Mouse (Mus musculus): ENCODE results near the gene Cenpp. TPM values are rescaled to one million over a fixed set of nuclear protein-coding genes. Genes with fewer than 3 reads are reported as not detected.

The Cenpp gene
- 34.1 and 34.5 TPM in 2 replicates for polyA plus RNA-seq (2016; fragmentation: Nextera tagmentation; extraction: Ambion mirVana)

DNA sequence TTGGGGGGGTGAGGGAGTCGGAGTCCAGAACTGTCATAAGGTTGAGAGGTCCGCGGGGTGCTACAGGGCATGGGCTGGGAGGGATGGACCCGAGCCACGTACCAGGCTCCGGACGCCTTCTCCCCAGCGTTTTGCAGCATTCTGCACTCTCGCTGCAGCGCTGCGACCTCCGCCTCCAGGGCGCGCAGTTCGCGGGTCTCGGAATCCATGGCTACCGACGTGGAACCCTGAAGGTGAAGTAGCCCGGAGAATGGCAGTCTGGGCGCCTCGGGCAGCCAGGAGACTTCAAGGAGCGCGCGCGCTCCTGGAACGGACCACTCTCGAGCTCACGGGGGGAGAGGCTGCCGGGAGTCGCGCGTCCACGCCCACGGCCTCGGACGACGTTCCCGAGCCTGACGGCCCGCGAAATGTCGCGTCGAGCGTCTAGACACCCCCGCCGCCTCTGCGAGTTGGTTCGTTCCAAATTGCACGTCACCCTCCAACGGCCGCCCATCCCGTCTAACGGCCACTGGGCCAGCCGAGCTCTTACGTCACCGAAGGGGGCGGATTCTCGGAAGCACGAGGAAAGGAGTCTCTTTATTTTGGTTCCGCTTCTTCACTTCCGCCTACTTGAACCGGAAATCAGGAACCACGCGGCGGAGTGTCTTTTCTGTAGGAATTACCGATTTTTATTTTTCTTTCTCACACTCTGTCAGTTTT is at the start of gene Cenpp, which contains the start of gene Nol8:
Gene Cenpp, minus strand, starts transcription at position 305 of the 699 bp plus-strand sequence.
Gene Nol8, plus strand, starts transcription at position 598 of the 699 bp plus-strand sequence.
- H3K9me3 ChIP-seq: no peaks in the 10 kb centered on the region
- H3K9ac ChIP-seq (replicated peaks): peak within 1 kb of the TSS; percentile 75
- ATAC-seq (ENCODE audit: insufficient number of reproducible peaks, insufficient read depth, low FRiP score, low TSS enrichment, low read depth): peak; percentile 99
- under 1% methylated on average over 68 of the region's 68 CpGs for WGBS
- H3K4me3 ChIP-seq (replicated peaks): peak within 1 kb of the TSS; percentile 61
- H3K36me3 ChIP-seq: peaks cover 12% of the 10 kb centered on the region
- peaks cover 12% of the 10 kb centered on the region for H3K4me1 ChIP-seq (replicated peaks)
- no peaks in the 10 kb centered on the region for H3K27me3 ChIP-seq
- no peak within 1 kb of the TSS; the same call in 1 of the 2 replicates for H3K27ac ChIP-seq
- peak within 1 kb of the TSS; percentile 79 for H3K4me2 ChIP-seq

DNA sequence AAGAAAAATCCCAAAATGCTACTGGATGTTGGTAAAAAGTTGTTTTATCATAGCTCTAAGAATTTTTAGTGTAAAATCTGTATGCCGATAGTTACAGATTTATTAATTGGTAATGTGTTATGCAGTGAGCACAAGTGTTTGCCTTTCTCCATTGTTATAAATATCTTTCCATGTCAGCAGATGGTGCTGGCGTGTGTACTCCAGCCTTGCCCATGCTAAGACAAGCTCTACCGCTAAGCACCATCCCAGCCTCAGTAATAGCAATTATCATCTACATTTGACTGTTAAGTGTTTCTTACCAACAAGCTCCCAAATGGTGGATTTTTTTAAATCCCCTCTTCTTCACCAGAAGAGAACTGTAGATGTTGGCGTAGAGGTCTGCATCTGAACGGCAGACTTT is 38.5 kb upstream of the Cenpp start:
- ATAC-seq (ENCODE audit: insufficient number of reproducible peaks, insufficient read depth, low FRiP score, low TSS enrichment, low read depth): no peak
- Histone ChIP-seq H3K27ac (no peak overlapping the region), H3K36me3 (peaks cover 63% of the 10 kb centered on the region), H3K4me3 (replicated peaks) (no peak overlapping the region), H3K9me3 (no peaks in the 10 kb centered on the region), H3K9ac (replicated peaks) (no peak overlapping the region), H3K4me2 (no peak overlapping the region), H3K4me1 (replicated peaks) (no peaks in the 10 kb centered on the region), H3K27me3 (no peaks in the 10 kb centered on the region)
- 97% methylated on average over 5 of the region's 5 CpGs for WGBS

DNA sequence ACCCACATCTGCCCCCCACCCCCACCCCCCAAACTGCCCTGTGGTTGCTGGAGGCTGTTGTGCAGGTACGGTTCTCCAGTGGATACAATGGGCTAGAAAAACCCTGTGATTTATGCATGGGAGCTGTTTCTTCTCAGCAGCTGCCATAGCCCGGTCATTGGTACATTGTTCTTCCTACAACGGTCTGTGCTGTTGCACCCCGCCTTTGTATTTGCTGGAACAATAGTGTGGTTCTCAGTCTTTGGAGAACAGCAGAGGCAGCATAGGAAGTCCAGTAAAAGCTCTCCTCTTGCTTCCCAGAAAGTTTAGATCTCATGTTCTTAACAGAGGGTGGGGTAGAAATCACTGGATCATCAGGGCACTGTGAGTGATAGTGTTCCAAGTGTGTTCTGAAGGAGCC is 31.7 kb upstream of the Cenpp start:
- Histone ChIP-seq H3K4me3 (replicated peaks) (no peak overlapping the region), H3K4me2 (no peak overlapping the region)
- WGBS: 87% methylated on average over 4 of the region's 4 CpGs

DNA sequence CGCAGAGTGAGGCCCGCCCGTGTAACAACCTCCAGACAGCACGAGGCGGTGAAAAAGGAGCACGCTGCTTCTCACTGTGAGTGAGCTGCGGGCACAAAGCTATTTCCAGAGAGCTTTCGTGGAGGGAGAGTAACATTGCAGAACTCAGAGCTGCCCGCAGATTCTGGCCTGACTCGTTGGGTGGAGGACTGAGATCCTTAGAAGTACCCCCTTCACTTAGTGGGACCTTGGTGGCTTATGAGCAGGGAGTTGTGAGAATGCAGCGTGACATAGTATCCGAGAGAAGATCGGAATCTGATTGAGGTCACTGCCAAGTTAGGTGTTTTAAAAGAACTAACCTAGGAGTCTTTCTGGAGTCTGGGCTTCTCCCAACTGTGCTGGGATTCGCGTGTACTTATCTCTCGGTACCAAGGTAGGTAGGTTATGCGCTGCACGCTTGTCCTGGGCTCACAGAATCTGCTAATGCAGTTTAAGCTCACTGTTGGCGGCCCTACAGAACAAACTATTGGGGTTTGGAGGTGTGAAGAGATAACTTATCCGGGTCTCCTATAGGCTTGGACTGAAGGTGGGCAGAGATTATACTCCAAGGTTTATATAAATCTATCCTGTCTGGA is 29.8 kb upstream of the Cenpp start:
- ATAC-seq (ENCODE audit: insufficient number of reproducible peaks, insufficient read depth, low FRiP score, low TSS enrichment, low read depth): no peak
- no peaks in the 10 kb centered on the region for H3K27me3 ChIP-seq

More for the DNA sequence above, 31.7 kb upstream of the Cenpp start:
- H3K9me3 ChIP-seq: no peaks in the 10 kb centered on the region
- H3K9ac ChIP-seq (replicated peaks): no peak overlapping the region
- no peak overlapping the region for H3K27ac ChIP-seq
- H3K36me3 ChIP-seq: peaks cover 20% of the 10 kb centered on the region
- H3K27me3 ChIP-seq: no peaks in the 10 kb centered on the region
- ATAC-seq (ENCODE audit: insufficient number of reproducible peaks, insufficient read depth, low FRiP score, low TSS enrichment, low read depth): no peak
- H3K4me1 ChIP-seq (replicated peaks): peaks cover 20% of the 10 kb centered on the region

DNA sequence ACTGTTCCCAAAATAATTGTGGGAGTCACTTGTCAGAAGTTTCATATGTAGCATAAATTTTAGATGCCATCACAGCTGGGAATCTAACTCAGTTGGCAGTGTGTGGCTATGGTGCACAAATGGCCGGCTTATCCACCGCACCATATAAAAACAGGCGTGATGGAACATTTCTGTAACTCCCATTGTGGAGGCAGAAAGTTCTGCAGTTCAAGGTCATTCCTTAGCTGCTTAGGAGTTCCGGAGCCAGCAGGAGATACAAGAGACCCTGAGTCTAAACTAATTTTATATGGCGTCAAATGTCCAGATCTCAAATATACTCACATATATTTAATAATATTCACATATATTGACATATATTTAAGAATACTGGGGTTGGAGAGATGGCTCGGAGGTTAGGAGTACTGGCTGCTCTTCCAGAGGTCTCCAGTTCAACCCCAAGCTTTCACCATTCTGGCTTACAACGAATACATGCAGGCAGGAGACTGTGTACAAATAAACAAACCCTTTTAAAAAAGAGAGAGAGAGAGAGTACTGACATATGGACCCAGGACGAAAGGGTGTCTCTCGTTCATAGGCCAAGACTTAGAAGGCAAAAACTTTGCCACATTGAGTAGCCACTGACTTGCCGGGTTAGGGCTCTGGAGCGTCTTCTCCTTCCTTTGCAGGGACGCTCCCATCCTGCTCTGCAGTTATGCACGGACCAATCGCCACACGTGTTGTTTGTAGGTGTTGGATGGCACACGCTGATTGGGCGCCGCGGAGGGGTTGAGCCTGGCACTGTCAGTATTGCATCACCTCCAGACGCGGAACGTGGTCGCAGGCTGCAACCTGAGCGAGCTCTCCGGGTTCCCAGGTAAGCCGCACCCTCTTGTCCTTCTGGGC is 29.0 kb upstream of the Cenpp start, which contains the start of gene Iars:
Gene Iars, plus strand, starts transcription at position 750 of the 882 bp plus-strand sequence.
- Histone ChIP-seq H3K9me3 (no peaks in the 10 kb centered on the region), H3K27ac (peak within 1 kb of the TSS; percentile 26; the same call in 1 of the 2 replicates), H3K9ac (replicated peaks) (peak within 1 kb of the TSS; percentile 69), H3K4me1 (replicated peaks) (peaks cover 20% of the 10 kb centered on the region), H3K36me3 (peaks cover 17% of the 10 kb centered on the region), H3K4me2 (peak within 1 kb of the TSS; percentile 91), H3K27me3 (no peaks in the 10 kb centered on the region), H3K4me3 (replicated peaks) (peak within 1 kb of the TSS; percentile 59)
- 6% methylated on average over 26 of the region's 26 CpGs for WGBS
- peak; percentile 100 for ATAC-seq (ENCODE audit: insufficient number of reproducible peaks, insufficient read depth, low FRiP score, low TSS enrichment, low read depth)

More for the DNA sequence above, 29.8 kb upstream of the Cenpp start:
- H3K9me3 ChIP-seq: no peaks in the 10 kb centered on the region
- peak overlapping the region; percentile 59 for H3K4me3 ChIP-seq (replicated peaks)
- peak overlapping the region; percentile 91 for H3K4me2 ChIP-seq
- H3K4me1 ChIP-seq (replicated peaks): peaks cover 20% of the 10 kb centered on the region
- peaks cover 12% of the 10 kb centered on the region; the same call in 1 of the 2 replicates for H3K36me3 ChIP-seq
- under 1% methylated on average over 20 of the region's 20 CpGs for WGBS
- peak overlapping the region; percentile 26; the same call in 1 of the 2 replicates for H3K27ac ChIP-seq
- H3K9ac ChIP-seq (replicated peaks): peak overlapping the region; percentile 69

DNA sequence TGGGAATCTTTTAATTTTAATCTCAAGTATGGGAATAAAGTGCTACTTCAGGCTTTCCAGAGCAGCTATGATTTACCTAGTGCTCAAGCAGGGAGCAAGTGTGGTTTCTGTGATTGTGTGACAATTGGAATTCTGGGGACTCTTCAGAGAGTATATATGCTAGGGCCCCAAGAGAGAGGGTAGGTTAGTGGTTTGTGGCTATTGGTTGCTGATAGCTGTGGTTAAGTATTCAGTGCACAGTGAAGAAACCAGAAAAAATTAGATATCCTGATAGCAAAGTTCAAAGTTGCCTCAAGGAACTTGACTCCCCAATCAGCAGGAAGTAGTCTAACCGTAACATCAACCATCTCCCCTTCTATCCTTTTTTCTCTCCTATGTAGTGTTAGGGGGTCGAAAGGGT is 25.2 kb upstream of the Cenpp start:
- H3K27me3 ChIP-seq: no peaks in the 10 kb centered on the region
- peaks cover 8% of the 10 kb centered on the region for H3K4me1 ChIP-seq (replicated peaks)
- no peak for ATAC-seq (ENCODE audit: insufficient number of reproducible peaks, insufficient read depth, low FRiP score, low TSS enrichment, low read depth)
- no peak overlapping the region for H3K4me2 ChIP-seq
- no peak overlapping the region for H3K4me3 ChIP-seq (replicated peaks)
- H3K9ac ChIP-seq (replicated peaks): no peak overlapping the region
- H3K9me3 ChIP-seq: no peaks in the 10 kb centered on the region
- WGBS: 93% methylated on average over 2 of the region's 2 CpGs
- peaks cover 44% of the 10 kb centered on the region for H3K36me3 ChIP-seq
- no peak overlapping the region for H3K27ac ChIP-seq

DNA sequence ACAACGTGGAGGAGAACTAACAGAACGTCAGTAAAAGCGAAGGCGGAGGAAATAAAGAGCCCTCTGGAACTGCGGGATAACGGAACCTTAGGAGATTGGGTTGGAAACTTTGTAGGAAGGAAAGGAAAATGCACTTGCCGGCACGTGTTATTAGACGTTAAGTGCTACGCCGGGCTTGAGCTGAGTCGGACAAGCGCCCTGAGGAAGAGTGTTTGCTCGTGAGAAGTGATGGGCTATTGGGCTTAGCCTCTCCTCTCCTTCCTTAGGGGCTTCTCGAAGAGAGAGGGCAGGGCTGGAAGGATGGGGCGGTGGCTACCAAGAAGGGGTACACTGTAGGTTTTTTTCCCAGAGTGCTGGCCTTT is 576 bp upstream of the Cenpp start:
- Histone ChIP-seq H3K27ac (no peak overlapping the region; the same call in 1 of the 2 replicates), H3K4me1 (replicated peaks) (peaks cover 12% of the 10 kb centered on the region), H3K4me3 (replicated peaks) (peak overlapping the region; percentile 61), H3K36me3 (peaks cover 13% of the 10 kb centered on the region), H3K9ac (replicated peaks) (peak overlapping the region; percentile 47), H3K9me3 (no peaks in the 10 kb centered on the region), H3K27me3 (no peaks in the 10 kb centered on the region), H3K4me2 (peak overlapping the region; percentile 79)
- under 1% methylated on average over 16 of the region's 16 CpGs for WGBS
- peak; percentile 65 for ATAC-seq (ENCODE audit: insufficient number of reproducible peaks, insufficient read depth, low FRiP score, low TSS enrichment, low read depth)

DNA sequence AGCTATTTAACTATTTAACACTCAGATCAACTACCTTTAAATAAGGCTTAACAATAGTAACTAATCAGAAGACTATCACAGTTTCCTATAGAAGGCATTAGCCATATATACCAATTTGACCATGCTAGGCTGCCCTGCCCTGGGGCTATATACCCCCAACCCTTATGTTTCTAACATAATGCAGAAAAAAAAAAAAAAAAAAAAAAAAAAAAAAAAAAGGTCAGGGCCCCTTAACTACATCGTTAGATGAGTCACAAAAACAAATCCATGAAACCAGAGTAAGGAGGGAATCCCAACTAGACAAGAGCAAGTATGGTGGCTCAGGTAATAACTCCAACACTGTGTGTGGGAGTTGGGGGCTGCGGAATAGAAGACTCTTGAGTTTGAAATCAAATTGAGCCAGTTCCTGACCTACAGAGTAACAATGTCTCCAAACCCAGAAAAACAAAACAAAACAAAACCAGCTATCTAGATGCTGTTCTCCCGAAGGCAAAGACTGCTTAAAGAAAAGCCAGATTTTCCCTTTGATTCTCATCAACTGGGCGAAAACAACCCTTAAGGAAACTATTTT is 719 bp downstream of the Cenpp start:
- peak overlapping the region; percentile 79 for H3K4me2 ChIP-seq
- H3K4me3 ChIP-seq (replicated peaks): peak overlapping the region; percentile 61
- no peaks in the 10 kb centered on the region for H3K27me3 ChIP-seq
- peak overlapping the region; percentile 75 for H3K9ac ChIP-seq (replicated peaks)
- no peak overlapping the region for H3K27ac ChIP-seq
- no peak for ATAC-seq (ENCODE audit: insufficient number of reproducible peaks, insufficient read depth, low FRiP score, low TSS enrichment, low read depth)
- peaks cover 5% of the 10 kb centered on the region; the same call in 1 of the 2 replicates for H3K36me3 ChIP-seq
- no peaks in the 10 kb centered on the region for H3K9me3 ChIP-seq
- H3K4me1 ChIP-seq (replicated peaks): peaks cover 12% of the 10 kb centered on the region
- WGBS: 2% methylated on average over 4 of the region's 4 CpGs

DNA sequence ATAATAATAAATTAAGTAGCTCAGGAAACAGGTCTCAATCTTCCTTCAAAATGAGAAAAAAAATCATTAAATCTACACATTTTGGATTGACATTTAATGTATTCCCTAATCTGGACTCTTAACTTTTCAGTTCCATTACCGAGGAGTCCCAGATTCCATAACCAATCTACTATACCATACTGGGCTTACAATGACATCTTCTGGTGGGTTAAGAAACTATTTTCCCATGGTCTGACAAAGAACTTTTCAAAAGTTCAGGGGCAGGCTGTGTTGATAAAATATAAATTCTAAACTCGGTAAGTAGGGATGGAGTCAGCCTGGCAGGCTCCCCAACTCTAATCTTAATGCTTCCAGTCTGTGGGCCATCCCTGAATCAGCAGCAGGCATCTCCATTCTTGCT is 1.4 kb downstream of the Cenpp start:
- H3K27me3 ChIP-seq: no peaks in the 10 kb centered on the region
- no peak for ATAC-seq (ENCODE audit: insufficient number of reproducible peaks, insufficient read depth, low FRiP score, low TSS enrichment, low read depth)
- H3K4me3 ChIP-seq (replicated peaks): no peak overlapping the region; the same call in 1 of the 2 replicates
- no peaks in the 10 kb centered on the region for H3K9me3 ChIP-seq
- H3K4me1 ChIP-seq (replicated peaks): peaks cover 12% of the 10 kb centered on the region
- H3K36me3 ChIP-seq: peaks cover 1% of the 10 kb centered on the region; the same call in 1 of the 2 replicates
- H3K9ac ChIP-seq (replicated peaks): no peak overlapping the region
- H3K4me2 ChIP-seq: peak overlapping the region; percentile 79
- no peak overlapping the region for H3K27ac ChIP-seq
- 57% methylated on average over 2 of the region's 2 CpGs for WGBS

DNA sequence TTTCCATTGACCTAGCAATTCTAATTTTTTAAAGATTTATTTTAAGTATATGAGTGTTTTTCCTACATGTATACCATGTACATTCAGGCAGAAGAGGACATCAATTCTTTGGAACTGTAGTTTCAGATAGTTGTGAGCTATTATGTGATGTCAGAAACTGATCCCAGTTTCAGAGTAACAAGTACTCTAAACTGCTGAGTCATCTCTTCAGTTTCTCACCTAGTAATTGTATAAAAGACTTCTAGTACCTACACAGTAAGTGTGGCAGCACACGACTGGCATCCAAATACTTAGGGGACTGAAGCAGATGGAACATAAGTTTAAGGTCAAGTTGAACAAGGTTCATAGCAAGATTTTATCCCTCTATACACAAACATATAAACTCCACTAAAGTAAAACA is 6.6 kb downstream of the Cenpp start:
- 88% methylated on average over 1 of the region's 1 CpGs for WGBS
- H3K9me3 ChIP-seq: no peaks in the 10 kb centered on the region
- H3K9ac ChIP-seq (replicated peaks): no peak overlapping the region
- H3K36me3 ChIP-seq: no peaks in the 10 kb centered on the region
- H3K27me3 ChIP-seq: no peaks in the 10 kb centered on the region
- no peak overlapping the region for H3K27ac ChIP-seq
- no peak overlapping the region for H3K4me2 ChIP-seq
- ATAC-seq (ENCODE audit: insufficient number of reproducible peaks, insufficient read depth, low FRiP score, low TSS enrichment, low read depth): no peak
- H3K4me3 ChIP-seq (replicated peaks): no peak overlapping the region
- no peaks in the 10 kb centered on the region for H3K4me1 ChIP-seq (replicated peaks)
